In the genomic region with DNA sequence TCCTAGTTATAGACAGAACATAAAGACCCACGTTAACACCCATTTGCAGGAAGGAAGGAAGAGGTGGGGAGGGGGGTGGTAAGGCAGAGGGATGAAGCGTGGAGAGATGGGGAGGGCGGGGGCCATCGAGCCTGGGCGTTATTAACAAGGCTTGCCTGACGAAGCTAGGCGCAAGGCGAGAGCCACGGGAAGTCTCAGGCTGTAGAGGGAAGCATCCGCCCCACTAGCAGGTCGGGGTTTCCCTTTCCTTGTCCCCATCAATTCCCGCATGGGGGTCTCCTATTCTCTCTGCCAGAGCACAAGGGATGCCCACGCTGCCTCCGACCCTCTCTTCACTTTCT, we compare ENCODE assay signal across 9 mouse cellular contexts. TPM values are rescaled to one million over a fixed set of nuclear protein-coding genes. Genes with fewer than 3 reads are reported as not detected.
DNase-seq lines count a peak whose midpoint lies in the region; ATAC-seq lines count a peak whose summit lies in the region.
"Had no signal": no experiment of that assay in that cellular context is flagged by ENCODE, and none has a peak within 500 bp of the region (broad histone marks: within the 10 kb centered on the region; RNA-seq: fewer than 3 reads in every experiment).

No protein-coding gene starts in this region.

- no peaks in the 10 kb centered on the region for H3K36me3 ChIP-seq in limb, embryonic 12.5 days
- H3K36me3 ChIP-seq in stomach, embryonic 14.5 days (ENCODE audit: control insufficient read depth, insufficient read depth, low read length), result peaks cover 7% of the 10 kb centered on the region; the same call in 1 of the 2 replicates

- 13% methylated on average over 14 of the region's 14 CpGs for WGBS in limb, embryonic 12.5 days
- WGBS in stomach, embryonic 14.5 days, result 37% methylated on average over 14 of the region's 14 CpGs

- H3K9me3 ChIP-seq in limb, embryonic 12.5 days, result no peaks in the 10 kb centered on the region
- H3K9me3 ChIP-seq in stomach, embryonic 14.5 days (ENCODE audit: control insufficient read depth, low read depth, low read length), result no peaks in the 10 kb centered on the region

- H3K9ac ChIP-seq in limb, embryonic 12.5 days (replicated peaks), result peak overlapping the region; percentile 37; the same call in 1 of the 2 replicates
- H3K9ac ChIP-seq in stomach, embryonic 14.5 days (replicated peaks; ENCODE audit: low read depth, low read length), result peak overlapping the region; percentile 45

- no peak for ATAC-seq in limb, embryonic 12.5 days (ENCODE audit: insufficient number of reproducible peaks, insufficient read depth, low FRiP score, low TSS enrichment, low read depth)
- ATAC-seq in stomach, embryonic 14.5 days (ENCODE audit: insufficient number of reproducible peaks, insufficient read depth, low FRiP score, low read depth), result no peak
- no peak for ATAC-seq in erythroblast, adult 5-6 weeks (replicated peaks; ENCODE audit: low FRiP score, poor library complexity, severe bottlenecking)

- DNase-seq in embryo, embryonic 10 days (ENCODE audit: low spot score), result peak; percentile 56
- DNase-seq in embryo, embryonic 10.5 days (ENCODE audit: low spot score), result no peak
- DNase-seq in retina, postnatal 1 day, result peak; percentile 29
- DNase-seq in retina, embryonic 14.5 days (ENCODE audit: low spot score), result no peak
- DNase-seq in cerebellum, postnatal 10 days, result no peak

- H3K4me3 ChIP-seq in limb, embryonic 12.5 days (replicated peaks), result 0 out of 2 replicates have a peak overlapping the region, but pooled peaks have one; percentile 4
- peak overlapping the region; percentile 58; the same call in 1 of the 2 replicates for H3K4me3 ChIP-seq in stomach, embryonic 14.5 days (ENCODE audit: low read depth, low read length)

- H3K4me1 ChIP-seq in limb, embryonic 12.5 days (replicated peaks), result peaks cover 71% of the 10 kb centered on the region
- peaks cover 45% of the 10 kb centered on the region; the same call in 1 of the 2 replicates for H3K4me1 ChIP-seq in stomach, embryonic 14.5 days (ENCODE audit: control insufficient read depth, insufficient read depth, low read length)

- H3K27ac ChIP-seq in limb, embryonic 12.5 days, result peak overlapping the region; percentile 59; the same call in 1 of the 2 replicates
- H3K27ac ChIP-seq in stomach, embryonic 14.5 days (ENCODE audit: low read length), result peak overlapping the region; percentile 98

- peaks cover 64% of the 10 kb centered on the region for H3K27me3 ChIP-seq in limb, embryonic 12.5 days
- no peaks in the 10 kb centered on the region for H3K27me3 ChIP-seq in stomach, embryonic 14.5 days (ENCODE audit: control insufficient read depth, insufficient read depth, low read length)

- peak overlapping the region; percentile 76 for H3K4me2 ChIP-seq in limb, embryonic 12.5 days
- H3K4me2 ChIP-seq in stomach, embryonic 14.5 days (replicated peaks; ENCODE audit: low read depth, low read length), result peak overlapping the region; percentile 78

RNA-seq across cellular contexts. Expression of gene Nr2f2, which starts 18.9 kb away (rescaled TPM):
- polyA plus RNA-seq in limb, embryonic 12.5 days (2016; fragmentation: Nextera tagmentation; extraction: Ambion mirVana), result 71.8 and 76.9 TPM in 2 replicates
- 106 and 111 TPM in 2 replicates for polyA plus RNA-seq in stomach, embryonic 14.5 days (2014; fragmentation: Nextera tagmentation; extraction: Ambion mirVana)
- not detected in 2 replicates for total RNA-seq in erythroblast, adult 5-6 weeks (2015; ENCODE audit: low replicate concordance)
- total RNA-seq in erythroblast, adult 5-6 weeks (2017; ENCODE audit: low replicate concordance), result not detected in 2 replicates
- total RNA-seq: megakaryocyte progenitor cell, adult 5-6 weeks had no signal

Comparison
In these comparisons a context has a peak if more than half of its experiments do, and no peak if none do; other contexts are left out.
1. DNase-seq: peak in embryo, embryonic 10 days (single experiment) and retina, postnatal 1 day (single experiment); none in embryo, embryonic 10.5 days (single experiment), retina, embryonic 14.5 days (single experiment) and cerebellum, postnatal 10 days (0 of 2).